Mouse (Mus musculus): ENCODE data around the gene Glt6d1.

Glt6d1 gene

GRCm38 (mm10) chr2:25789092-25789491 is 26.6 kb downstream of the Glt6d1 start:
- DNase-seq = no peak

- no peak for DNase-seq
Measured at GRCm38 (mm10) chr2:25785573-25786322, 29.9 kb downstream of the Glt6d1 start.

- no peak for DNase-seq
Measured at GRCm38 (mm10) chr2:25781957-25782356, 33.7 kb downstream of the Glt6d1 start, which contains the start of gene Gm13539. Gm13539 (plus strand) TSS chr2:25782257.

- no peak for DNase-seq
Measured at GRCm38 (mm10) chr2:25780921-25781320, 34.7 kb downstream of the Glt6d1 start.

- DNase-seq = no peak
Measured at GRCm38 (mm10) chr2:25779076-25779475, 36.6 kb downstream of the Glt6d1 start.

GRCm38 (mm10) chr2:25776717-25777116 is 38.9 kb downstream of the Glt6d1 start, which contains the start of gene Lcn11:
Lcn11 (plus strand) TSS chr2:25777017.
- DNase-seq = no peak

- no peak for DNase-seq
Measured at GRCm38 (mm10) chr2:25775991-25776390, 39.7 kb downstream of the Glt6d1 start.

- DNase-seq = no peak
Measured at GRCm38 (mm10) chr2:25774640-25775039, 41.0 kb downstream of the Glt6d1 start.

GRCm38 (mm10) chr2:25773507-25773906 is 42.1 kb downstream of the Glt6d1 start:
- no peak for DNase-seq

- DNase-seq = no peak
Measured at GRCm38 (mm10) chr2:25767764-25768163, 47.9 kb downstream of the Glt6d1 start.

- no peak for DNase-seq
Measured at GRCm38 (mm10) chr2:25765269-25765668, 50.4 kb downstream of the Glt6d1 start, which contains the start of gene Lcn3. Lcn3 (plus strand) TSS chr2:25765569.

- DNase-seq = no peak
Measured at GRCm38 (mm10) chr2:25758064-25758625, 57.5 kb downstream of the Glt6d1 start.

- no peak for DNase-seq
Measured at GRCm38 (mm10) chr2:25754201-25754600, 61.4 kb downstream of the Glt6d1 start.

Measured in lung, postnatal 36 days (tissue).